Mouse (Mus musculus) layer of hippocampus, adult 2 months (tissue): ENCODE measurements at regions not wholly inside any gene's neighbourhood (a gene's known extent, or its start where the extent isn't known, plus 50 kb on each side); places are given as distances from the start of the nearest gene placed in this dataset.

Experiments
- DNase-seq, 2 experiments: peaks; one replicate each; pipeline ENCODE4 v3.0.0; 2022; ENCODE audit warnings: low spot score in 2 of 2
- H3K27ac ChIP-seq: fragments of 200-600 bp; 2 replicates; pipeline ENCODE4 v1.8.1; 2022
- H3K4me3 ChIP-seq: fragments of 200-600 bp; 2 replicates; pipeline ENCODE4 v1.8.1; 2022; ENCODE audit warnings: mild to moderate bottlenecking
- CTCF ChIP-seq: fragments of 200-600 bp; conservative IDR thresholded peaks from 2 replicates; pipeline ENCODE4 v1.8.1; 2022; ENCODE audit warnings: antibody characterized with exemption, mild to moderate bottlenecking, moderate library complexity
- microRNA-seq, 2 experiments: library from miRNA; unstranded; fragments of <30 nt; microRNA quantifications; one replicate each; pipeline ENCODE4 v1.2.0; 2021

DNA sequence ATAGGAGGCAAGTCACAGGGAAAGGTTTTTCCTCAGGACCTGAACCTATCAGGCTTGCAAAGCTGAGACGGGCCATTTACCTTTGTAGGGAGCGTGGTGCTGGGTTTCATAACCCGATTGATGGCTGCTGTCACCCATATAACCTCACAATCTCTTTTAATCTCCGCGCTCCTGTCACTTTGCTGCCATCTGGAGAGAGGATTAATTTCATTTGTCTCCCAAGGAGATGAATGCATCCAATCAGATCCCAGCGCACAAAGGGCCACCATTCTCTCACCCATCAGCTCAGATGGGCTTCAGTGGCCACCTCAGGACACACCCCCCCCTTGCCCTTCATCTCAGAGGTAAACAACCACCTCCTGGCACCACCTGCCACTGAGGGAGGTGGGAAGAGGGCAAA is 67.7 kb upstream of the Nfe2l3 start:
- TF ChIP-seq CTCF, result no peak
- DNase-seq, result no peak
- Histone ChIP-seq H3K27ac (no peak overlapping the region), H3K4me3 (no peak overlapping the region)

GRCm38 (mm10) chr6:51369771-51370170 is 62.7 kb upstream of the Nfe2l3 start:
- no peak for TF ChIP-seq CTCF
- Histone ChIP-seq H3K4me3 (no peak overlapping the region), H3K27ac (no peak overlapping the region)

DNA sequence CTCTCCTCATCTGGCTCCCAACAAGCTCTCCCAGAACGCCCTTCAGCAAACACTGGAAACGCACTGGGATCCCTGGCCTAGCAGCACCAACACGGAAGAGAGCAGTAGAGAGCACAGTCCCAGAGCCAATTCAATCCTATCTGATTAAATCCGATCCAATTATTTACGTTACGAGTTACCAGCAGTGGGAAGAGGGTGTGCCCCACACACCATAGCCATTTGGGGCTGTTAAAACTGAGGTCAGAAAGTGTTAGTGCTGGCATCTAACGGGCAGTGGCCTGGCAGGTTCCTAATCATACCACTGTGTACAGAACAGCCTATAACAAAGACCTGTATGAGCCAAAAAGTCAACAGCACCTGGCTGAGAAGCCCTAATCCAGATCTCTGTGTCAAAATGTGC is 60.1 kb upstream of the Nfe2l3 start:
- TF ChIP-seq CTCF, result no peak
- H3K4me3 ChIP-seq, result no peak overlapping the region
- H3K27ac ChIP-seq, result no peak overlapping the region
- no peak for DNase-seq

More at GRCm38 (mm10) chr6:51369771-51370170, 62.7 kb upstream of the Nfe2l3 start:
- no peak for DNase-seq

- peak; percentile 52 for TF ChIP-seq CTCF
- no peak overlapping the region for H3K27ac ChIP-seq
- no peak for DNase-seq
- H3K4me3 ChIP-seq, result no peak overlapping the region
Measured at GRCm38 (mm10) chr6:51378436-51378835, 54.0 kb upstream of the Nfe2l3 start.

- TF ChIP-seq CTCF, result no peak
- DNase-seq, result no peak
- peak overlapping the region; percentile 59 for H3K4me3 ChIP-seq
Measured at GRCm38 (mm10) chr6:51379074-51379473, 53.4 kb upstream of the Nfe2l3 start.

GRCm38 (mm10) chr6:51379560-51380274 is 52.8 kb upstream of the Nfe2l3 start:
- DNase-seq, result peak; percentile 44 to 55
- H3K4me3 ChIP-seq, result peak overlapping the region; percentile 59
- no peak for TF ChIP-seq CTCF
- H3K27ac ChIP-seq, result peak overlapping the region; percentile 93

More at GRCm38 (mm10) chr6:51379074-51379473, 53.4 kb upstream of the Nfe2l3 start:
- H3K27ac ChIP-seq, result peak overlapping the region; percentile 93

DNA sequence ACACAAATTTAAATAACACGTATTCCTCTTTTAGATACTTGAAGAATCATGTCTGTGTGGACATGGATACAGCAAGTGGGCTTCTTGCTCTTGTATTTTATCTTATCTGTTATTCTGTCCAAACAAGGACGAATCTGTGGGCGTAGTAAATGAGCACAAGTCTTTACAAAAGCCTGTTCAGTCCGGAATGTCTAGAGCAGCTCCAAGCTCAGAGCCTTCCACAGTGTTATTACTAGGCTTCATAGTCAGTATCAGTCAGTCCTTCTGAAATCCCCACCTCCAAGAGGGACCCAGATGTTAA is 52.2 kb upstream of the Nfe2l3 start:
- DNase-seq, result no peak
- Histone ChIP-seq H3K4me3 (peak overlapping the region; percentile 59), H3K27ac (peak overlapping the region; percentile 93)
- no peak for TF ChIP-seq CTCF

- DNase-seq, result no peak
- TF ChIP-seq CTCF, result no peak
- Histone ChIP-seq H3K27ac (no peak overlapping the region), H3K4me3 (no peak overlapping the region)
Measured at GRCm38 (mm10) chr6:51381465-51381864, 51.0 kb upstream of the Nfe2l3 start.

Small RNAs in the stretch of these regions (microRNA-seq; reads per million reads assigned to microRNA genes)
- gene Mir148a, result 72.0 to 133 reads per million in 2 experiments
